Mouse (Mus musculus): ENCODE results near the gene Crtc2.
"Not testable (repeated sequence)": the region's sequence is repeated elsewhere in the genome, so short reads cannot be mapped to it uniquely, and the experiment has no call there.

Crtc2 gene

DNA sequence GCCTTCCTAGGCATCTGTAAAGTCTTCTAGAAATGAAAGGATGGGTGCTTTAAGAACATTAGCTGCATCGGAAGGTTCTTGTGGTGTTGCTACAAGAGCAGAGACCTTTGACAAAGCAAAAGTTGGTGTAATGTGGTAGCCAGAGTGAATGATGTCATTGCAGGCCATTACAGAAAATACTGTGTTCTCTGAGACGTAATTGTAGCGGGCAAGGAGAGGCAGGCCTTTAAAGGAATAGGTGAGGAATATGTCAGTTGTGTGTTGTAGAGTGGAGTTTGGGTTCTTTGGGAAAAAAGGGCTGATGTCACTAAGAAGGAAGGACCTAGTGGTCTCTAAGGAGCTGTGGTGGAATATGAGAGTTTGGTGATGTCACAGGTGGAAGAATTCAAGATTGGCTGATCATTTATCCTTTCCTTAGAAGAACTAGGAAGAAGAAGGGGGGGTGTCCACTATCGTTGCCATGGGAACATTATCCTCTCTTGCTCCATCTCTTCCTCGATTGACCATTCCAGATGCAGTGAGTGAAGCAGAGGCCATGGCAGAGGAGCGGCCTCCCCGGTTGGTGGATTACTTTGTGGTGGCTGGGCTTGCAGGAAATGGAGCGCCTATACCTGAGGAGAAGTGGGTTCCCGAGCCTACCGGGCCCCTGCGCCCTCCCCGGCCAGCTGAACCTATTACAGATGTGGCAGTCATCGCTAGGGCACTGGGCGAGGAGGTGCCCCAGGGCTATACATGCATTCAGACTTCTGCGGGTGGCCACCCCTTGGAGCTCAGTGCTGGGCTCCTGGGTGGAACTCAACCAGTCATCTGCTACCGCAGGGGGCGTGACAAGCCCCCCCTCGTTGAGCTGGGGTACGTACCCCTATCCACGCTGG is 13.2 kb downstream of the Crtc2 start:
- no peak for DNase-seq (ENCODE audit: low spot score in 2 of 2)

DNA sequence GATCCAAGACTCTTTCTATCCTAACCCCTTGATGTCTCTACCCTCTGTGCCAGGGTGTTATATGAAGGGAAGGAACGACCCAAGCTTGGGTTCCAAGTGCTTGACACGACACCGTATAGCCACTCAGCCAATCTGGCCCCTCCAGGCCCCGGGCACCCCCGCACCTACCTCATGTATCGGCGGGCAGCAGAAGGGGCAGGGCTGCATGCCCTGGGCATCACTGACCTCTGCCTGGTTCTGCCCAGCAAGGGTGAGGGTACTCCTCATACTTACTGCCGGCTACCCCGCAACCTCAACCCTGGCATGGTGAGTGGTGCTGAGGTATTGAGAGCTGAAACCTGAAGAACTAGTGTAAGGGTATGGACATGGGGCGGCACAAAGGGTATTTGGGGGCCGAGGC is 14.2 kb downstream of the Crtc2 start:
- no peak for DNase-seq (ENCODE audit: low spot score in 2 of 2)

DNA sequence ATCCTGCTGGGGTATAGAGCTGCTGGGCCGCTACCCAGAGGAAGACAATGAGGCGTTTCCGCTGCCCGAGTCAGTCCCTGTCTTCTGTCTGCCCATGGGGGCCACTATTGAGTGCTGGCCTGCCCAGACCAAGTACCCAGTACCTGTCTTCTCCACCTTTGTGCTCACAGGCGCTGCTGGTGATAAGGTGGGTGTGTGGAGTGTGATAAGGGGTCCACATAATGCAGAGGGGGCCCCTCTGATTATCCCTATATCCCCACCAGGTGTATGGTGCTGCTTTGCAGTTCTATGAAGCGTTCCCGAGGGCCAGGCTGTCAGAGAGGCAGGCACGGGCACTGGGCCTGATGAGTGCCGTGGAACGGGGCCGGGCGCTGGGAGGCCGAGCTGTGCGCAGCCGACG is 15.0 kb downstream of the Crtc2 start:
- no peak for DNase-seq (ENCODE audit: low spot score in 2 of 2)

DNA sequence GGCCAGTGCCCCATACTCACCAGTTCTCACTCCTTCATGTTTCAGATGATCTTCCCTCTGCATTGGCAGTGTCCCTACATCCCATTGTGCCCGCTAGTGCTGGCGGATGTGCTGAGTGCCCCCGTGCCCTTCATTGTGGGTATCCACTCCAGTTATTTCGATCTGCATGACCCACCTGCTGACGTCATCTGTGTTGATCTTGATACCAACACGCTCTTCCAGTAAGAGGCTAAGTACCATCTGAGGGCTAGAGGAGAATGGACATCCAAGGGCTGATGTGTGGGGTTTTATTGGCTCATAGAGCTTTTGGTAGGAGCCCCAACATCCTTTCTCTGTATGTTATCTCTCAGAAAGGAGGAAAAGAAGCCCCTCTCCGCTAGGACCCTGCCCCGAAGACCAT is 16.8 kb downstream of the Crtc2 start:
- DNase-seq (ENCODE audit: low spot score in 2 of 2): no peak

DNA sequence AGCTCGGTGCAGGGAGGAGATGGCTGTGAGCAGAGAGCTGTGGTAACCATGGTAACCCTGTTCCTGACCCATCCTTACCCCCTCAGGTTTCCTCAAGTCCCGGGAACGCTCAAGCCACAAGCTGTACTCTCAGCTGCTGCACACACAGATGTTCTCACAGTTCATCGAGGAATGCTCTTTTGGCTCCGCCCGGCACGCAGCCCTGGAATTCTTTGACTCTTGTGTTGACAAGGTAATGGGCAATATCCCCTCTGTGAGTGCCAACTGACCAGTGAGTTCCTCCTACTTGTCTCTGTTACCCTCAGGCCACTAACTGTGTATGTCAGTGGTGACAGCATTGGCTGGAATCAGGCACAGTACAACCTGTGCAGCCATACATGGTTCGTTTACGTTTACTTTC is 18.2 kb downstream of the Crtc2 start:
- DNase-seq (ENCODE audit: low spot score in 2 of 2): no peak

DNA sequence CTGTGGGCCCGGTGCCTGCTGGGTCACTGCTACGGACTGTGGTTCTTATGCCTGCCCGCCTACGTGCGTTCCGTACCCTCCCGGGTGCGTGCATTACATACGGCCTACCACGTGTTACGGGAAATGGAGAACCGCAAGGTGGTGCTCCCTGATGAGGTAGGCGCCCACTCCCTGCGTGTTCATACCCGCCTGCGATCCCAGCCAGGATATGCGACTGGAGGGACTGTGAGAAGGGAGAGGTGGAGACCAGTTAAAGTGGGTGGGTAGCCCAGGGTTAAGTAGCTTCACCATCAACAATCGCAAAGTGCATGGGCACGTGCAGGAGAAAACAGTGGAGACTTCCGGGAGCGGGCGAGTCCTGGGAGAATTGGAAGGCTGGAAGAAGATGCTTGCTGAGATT is 19.9 kb downstream of the Crtc2 start:
- no peak for DNase-seq (ENCODE audit: low spot score in 2 of 2)

DNA sequence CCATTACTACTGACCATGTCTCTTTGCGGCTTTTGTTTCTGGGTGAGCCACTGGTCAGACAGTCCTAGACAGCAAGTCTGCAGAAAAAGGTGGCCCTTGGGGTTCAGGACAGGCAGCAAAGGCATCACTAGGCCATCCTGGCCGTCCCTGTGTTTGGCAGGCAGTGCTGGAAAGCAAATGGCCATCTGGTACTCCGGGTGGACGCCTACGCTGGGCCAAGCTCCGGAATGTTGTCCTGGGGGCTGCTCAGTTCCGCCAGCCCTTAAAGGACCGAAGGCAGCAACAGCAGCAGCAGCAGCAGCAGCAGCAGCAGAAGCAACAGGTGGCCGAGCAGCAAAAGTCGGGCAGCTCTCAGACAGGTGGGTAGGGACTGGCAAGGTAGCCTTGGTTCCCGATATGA is 21.3 kb downstream of the Crtc2 start:
- DNase-seq (ENCODE audit: low spot score in 2 of 2): no peak

DNA sequence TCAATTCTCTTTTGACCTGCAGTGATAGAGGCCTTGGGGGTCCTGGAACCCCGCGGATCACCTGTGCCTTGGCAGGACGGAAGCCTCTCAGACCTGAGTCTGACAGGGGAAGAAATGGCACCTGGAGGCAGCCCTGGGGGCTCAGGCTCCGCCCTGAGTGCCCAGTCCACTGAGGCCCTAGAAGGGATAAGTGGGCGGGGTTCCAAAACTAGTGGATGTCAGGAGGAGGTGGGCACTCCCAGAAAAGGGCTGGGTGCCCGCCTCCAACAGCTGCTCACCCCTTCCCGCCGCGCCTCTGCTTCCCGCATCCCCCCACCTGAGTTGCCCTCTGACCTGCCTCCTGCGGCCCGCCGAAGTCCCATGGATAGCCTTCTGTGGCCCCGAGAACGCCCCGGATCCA is 22.9 kb downstream of the Crtc2 start:
- no peak for DNase-seq (ENCODE audit: low spot score in 2 of 2)

DNA sequence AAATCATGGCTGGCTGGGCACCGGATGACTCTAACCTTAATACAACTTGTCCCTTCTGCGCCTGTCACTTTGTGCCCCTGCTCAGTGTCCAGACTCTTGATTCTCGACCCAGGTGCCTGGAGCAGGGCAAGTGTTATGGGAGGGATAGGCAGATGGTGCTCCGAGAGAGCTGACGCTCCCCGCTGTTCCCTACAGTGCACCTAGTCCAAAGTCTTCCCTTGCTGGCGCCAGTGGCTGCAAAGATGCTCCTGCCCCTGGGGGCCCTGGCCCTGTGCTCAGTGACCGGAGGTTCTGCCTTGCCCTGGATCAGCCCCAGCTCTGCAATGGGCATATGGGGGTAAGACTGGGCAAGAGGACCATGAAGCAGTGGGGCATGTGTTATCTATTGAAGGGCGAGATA is 23.8 kb downstream of the Crtc2 start:
- DNase-seq (ENCODE audit: low spot score in 2 of 2): no peak

DNA sequence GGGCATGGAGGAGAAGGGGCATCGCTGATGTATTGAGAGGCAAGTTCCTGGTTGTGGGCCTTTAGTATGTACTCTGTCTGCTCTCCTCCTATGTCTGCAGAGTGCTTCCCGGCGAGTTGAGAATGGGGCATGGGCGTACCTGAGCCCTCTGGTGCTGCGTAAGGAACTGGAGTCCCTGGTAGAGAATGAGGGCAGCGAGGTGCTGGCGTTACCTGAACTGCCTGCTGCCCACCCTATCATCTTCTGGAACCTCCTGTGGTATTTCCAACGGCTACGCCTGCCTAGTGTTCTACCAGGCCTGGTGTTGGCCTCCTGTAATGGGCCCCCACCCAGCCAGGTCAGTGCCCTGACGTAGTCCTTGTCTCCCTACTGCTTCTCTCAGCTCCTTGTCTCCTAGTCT is 24.2 kb downstream of the Crtc2 start:
- DNase-seq (ENCODE audit: low spot score in 2 of 2): no peak

DNA sequence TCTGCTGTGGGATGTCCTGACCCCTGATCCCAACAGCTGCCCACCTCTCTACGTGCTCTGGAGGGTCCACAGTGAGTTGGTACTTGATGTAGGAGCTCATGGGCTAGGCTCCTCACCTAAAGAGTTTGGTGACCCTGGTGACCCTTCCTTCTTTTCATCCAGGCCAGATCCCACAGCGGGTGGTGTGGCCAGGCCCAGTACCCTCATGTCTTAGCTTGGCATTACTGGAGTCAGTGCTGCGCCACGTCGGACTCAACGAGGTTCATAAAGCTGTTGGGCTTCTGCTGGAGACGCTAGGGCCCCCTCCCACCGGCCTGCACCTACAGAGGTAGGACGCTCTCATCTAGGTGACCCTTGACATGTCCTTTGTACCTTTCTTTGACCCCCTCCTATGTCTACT is 25.3 kb downstream of the Crtc2 start:
- DNase-seq (ENCODE audit: low spot score in 2 of 2): no peak

DNA sequence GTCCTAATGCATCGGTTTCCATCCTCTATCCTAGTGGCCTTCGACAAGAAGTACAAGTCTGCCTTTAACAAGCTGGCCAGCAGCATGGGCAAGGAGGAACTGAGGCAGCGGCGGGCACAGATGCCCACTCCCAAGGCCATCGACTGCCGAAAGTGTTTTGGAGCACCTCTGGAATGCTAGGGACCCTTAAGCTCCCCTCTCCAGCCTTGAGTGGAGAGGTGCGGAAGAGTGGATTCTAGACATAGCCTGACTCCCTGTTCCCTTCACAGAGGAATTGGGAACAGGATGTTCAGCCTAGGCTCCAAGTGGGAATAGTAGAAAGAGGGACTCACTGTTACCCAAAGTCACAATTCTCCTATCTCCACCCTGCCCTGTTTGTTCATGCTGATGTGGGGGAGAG is 25.8 kb downstream of the Crtc2 start:
- no peak for DNase-seq (ENCODE audit: low spot score in 2 of 2)

DNA sequence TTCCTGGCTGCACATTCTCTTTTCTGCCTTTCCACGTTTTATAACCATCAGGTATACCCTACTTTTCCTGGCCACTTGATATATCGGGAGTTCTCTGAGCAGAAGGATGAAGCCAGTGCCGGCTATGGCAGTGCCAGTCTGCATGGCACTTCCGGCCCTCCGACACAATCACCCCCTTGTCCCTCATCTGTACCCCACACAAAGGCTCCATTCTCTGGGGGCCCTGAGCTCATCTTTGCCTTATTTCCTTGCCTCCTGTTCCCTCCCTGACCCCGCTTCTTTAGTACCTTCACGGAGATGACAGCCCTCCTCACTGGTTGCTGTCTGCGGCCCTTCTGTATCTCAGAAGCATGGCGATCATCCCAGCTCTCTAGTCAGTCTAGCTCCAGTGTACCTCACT is 26.7 kb downstream of the Crtc2 start:
- no peak for DNase-seq (ENCODE audit: low spot score in 2 of 2)

DNA sequence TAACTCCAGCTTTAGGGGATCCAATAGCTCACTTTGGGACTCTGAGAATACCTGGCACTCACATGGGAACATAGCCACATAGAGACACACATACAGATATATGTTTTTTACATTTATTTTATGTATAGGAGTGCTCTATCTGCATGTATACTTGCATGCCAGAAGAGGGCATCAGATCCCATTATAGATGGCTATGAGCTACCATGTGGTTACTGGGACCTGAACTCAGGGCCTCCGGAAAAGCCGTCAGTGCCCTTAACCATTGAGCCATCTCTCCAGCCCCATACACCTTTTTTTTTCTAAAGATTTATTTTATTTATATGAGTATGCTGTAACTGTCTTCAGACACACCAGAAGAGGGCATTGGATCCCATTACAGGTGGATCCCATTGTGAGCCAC is 30.2 kb downstream of the Crtc2 start:
- no peak for DNase-seq (ENCODE audit: low spot score in 2 of 2)

DNA sequence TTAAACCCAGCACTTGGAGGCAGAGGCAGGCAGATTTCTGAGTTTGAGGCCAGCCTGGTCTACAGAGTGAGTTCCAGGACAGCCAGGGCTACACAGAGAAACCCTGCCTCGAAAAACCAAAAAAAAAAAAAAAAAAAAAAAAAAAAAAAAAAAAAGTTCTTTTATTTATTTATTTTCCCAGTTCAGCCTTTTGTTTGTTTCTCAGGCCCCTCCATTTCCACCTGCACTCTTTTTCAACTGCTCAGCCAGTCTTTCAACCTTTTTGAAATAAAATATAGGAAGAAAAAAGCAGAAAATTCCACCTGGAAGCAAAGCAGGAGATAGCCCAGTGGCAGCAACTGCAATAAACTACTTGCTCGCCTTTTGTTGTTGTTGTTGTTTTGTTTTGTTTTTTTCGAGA is 35.4 kb downstream of the Crtc2 start:
- not testable (repeated sequence) for DNase-seq (ENCODE audit: low spot score in 2 of 2)

DNA sequence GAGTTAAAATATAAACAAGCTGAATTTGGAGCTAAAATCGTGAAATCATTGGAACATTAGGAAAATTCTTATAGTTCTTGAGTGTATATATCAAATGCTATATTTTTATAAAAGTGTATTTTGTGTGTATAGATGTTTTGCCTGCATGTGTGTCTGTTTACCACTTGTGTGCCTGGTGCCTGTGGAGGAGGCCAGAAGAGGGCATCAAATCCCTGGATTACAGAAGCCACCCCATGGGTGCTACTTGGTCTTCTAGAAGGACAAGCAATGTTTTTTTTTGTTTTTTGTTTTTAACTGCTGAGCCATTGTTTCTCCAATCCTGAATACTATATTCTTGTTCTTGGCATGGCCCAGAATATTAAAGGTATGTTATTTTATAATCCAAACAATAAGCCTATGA is 36.6 kb downstream of the Crtc2 start:
- no peak for DNase-seq (ENCODE audit: low spot score in 2 of 2)

DNA sequence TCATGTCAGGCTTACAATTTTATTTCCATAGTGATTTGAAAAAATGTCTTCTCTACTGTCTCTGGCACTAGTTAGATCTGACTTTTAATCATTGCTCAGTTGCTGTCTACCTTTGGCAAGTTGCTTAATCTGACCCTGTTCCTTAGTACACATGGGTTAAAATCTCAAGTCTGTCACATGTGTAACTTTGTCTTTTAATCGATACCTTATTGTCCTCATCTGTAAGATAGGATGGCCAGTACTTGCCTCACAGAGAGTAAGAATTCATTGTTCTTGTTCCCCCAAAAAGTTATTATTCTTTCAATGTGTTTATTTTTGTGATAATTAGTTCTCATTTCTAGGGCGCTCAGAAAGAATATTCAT is 38.0 kb downstream of the Crtc2 start:
- DNase-seq (ENCODE audit: low spot score in 2 of 2): no peak

DNA sequence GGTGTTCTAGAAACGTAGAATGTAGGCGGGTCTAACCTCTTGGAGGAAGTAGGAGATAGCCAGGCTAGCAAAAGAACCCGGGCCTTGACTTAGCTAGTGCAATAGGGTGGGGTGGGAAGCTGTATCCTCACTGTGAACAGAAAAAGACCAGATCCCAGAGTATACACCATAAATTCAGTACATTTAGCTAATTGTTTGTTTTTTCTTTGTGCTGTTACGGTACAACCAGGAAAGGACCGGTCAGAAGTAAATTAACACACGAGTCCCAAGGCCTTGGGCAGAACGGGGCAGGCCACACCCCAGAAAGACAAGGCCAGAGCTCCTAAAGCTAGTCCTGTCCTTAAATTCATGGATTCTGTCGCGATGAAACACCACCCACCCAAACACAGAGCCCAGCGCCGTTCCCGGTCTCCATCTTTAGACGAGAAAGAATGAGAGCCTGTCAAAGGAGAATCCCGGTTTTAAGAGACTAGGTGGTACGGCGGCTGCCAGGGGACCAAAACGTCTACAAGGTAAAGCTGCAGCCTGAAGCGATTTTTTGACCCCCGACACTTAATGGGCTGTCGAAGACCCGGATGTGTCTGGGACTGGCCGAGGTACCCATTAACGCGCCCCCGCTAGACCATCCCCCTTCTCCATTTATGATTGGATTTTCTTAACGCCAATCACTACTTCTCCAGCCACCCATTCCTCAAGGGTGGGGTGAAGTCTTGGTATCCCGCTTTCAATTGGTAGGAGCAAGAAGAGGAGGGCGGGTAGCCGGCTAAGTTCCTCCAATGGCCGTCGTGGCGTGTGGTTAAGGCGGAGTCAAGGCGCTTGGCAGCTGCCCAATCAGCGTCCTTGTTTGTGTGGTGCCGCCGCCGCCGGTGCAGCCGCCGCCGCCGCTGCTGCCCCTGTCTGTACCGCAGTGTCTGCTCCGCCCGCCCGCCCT is 38.6 kb downstream of the Crtc2 start, which contains the start of gene Gatad2b:
Gatad2b (plus strand) TSS at position 834 of the 931 bp plus-strand sequence.
- peak; percentile 99 to 100 for DNase-seq (ENCODE audit: low spot score in 2 of 2)

DNA sequence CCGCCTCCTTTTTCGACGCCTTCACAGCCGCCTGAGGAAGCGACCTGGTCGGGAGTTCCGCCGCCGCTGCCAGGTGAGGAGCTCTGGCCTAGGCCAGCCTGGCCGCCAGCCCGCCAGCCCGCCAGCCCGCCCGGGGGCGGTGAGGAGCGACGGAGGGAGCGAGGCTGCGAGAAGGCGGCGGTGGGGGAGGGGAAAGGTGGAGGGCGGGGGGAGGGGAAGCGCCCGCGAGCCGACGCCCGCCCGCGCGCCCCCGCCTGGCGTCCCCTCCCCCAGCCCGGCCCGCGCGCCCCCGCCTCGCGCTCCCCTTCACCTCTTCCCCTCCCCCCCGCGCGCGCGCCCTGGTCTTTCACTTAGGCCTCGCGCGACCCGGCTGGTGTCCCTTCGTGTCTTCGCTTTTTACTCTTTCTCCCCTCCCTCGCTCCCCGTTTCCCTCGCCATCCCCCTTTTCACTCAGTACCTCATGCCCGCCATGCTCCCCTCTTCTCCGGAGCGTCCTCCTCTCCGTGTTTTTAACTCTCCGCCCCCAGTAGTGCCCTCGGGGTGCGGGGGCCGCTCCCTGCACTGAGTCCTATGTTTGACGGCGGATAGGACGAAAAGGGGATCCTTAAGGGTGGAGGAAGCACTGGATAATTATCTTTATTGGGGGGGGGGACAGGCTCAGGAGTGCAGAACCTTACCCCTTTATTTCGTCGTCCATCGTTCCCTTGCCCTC is 39.5 kb downstream of the Crtc2 start:
- DNase-seq (ENCODE audit: low spot score in 2 of 2): peak; percentile 36 to 44

DNA sequence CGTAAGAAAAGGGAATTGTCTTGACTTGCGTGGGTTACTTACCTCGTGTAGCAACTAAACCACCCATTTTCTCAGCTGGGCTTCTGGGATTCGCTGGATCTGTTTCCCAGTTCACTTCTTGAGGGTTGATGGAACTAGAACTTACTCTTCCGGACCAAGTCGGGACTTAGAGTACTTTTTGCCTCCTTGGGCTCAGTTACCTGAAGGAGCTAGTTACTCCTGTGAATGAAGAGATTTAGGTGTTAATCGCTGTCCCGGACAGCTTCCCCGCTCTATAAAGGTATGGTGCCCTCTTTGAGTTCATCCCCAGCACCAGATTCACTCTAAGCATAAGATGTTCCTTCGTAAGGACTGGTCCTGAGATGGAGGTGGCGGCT is 40.1 kb downstream of the Crtc2 start:
- no peak for DNase-seq (ENCODE audit: low spot score in 2 of 2)

DNA sequence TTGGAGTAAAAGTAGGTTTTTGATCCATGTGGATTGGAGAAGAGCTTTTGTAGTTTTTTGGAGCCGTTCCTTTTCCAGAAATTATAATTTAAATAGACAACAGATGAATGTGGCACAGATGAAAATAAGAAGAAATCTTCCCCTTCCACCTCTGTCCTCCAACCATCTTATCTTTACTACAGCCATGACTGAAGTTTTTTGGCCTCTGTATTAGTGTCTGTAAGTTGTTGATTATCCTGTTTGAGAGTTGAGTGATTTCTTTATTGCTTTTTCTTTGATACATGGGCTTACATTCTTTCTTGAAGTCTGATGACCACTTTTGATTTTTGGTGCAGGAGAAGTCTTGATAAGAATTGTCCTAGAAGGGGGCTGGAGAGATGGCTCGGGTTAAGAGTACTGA is 40.7 kb downstream of the Crtc2 start:
- DNase-seq (ENCODE audit: low spot score in 2 of 2): no peak

DNA sequence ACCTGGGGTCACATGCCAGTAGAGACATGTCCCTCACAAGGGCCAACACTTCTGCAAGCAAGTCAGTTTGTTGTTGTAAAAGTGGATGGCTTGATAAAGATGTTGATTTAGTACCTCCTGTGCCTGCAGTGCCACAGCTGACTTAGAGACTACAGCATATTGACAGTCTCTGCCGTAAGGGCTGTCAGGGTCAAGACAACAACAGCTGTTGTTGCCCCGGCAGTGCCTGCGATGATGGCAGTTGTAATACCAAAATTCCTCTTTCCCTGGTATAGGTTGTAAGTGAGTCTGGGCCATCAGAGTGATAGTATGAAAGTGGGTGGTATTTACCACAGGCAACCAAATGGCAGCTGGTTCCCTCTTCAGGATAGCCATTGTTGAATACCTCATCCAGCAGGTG is 51.8 kb downstream of the Crtc2 start:
- no peak for DNase-seq (ENCODE audit: low spot score in 2 of 2)
